Mouse (Mus musculus) cerebellum, adult 2 months (tissue): Measurements from ENCODE around the gene Slc38a8. TPM values are rescaled to one million over a fixed set of nuclear protein-coding genes. Genes with fewer than 3 reads are reported as not detected.

Source experiments
- DNase-seq, 2 experiments: peaks; one replicate each; pipeline ENCODE4 v3.0.0; 2021
- H3K27ac ChIP-seq: fragments of 200-500 bp; 2 replicates; pipeline ENCODE4 v1.5.1; 2012; ENCODE audit warnings: low read length, control low read depth, inconsistent platforms; ENCODE audit not compliant: insufficient read depth
- H3K27me3 ChIP-seq: fragments of 200-500 bp; 2 replicates; pipeline ENCODE4 v1.6.1; 2012; ENCODE audit warnings: inconsistent platforms, mild to moderate bottlenecking, low read length, moderate library complexity; ENCODE audit not compliant: control insufficient read depth, insufficient read depth
- H3K4me1 ChIP-seq: fragments of 200-500 bp; 2 replicates; pipeline ENCODE4 v1.6.1; 2011; ENCODE audit warnings: low read length; ENCODE audit not compliant: control insufficient read depth, insufficient read depth
- H3K4me3 ChIP-seq: fragments of 200-500 bp; replicated peaks from 2 replicates; pipeline ENCODE3; 2011; ENCODE audit warnings: mild to moderate bottlenecking, low read depth, low read length, control low read depth; ENCODE audit not compliant: insufficient read depth
- CTCF ChIP-seq: fragments of 200-500 bp; IDR thresholded peaks from 2 replicates; pipeline ENCODE4 v1.5.1; 2011; ENCODE audit warnings: low read depth, mild to moderate bottlenecking, control low read depth, low read length, moderate library complexity, borderline replicate concordance; ENCODE audit not compliant: insufficient read depth
- POLR2A ChIP-seq: fragments of 200-500 bp; IDR thresholded peaks from 2 replicates; pipeline ENCODE4 v1.6.1; 2011; ENCODE audit warnings: low read length, control low read depth, borderline replicate concordance; ENCODE audit not compliant: insufficient read depth
- WGBS: fragments of 180-500 bp; shearing (Covaris S2); methylation state at CpG from one replicate; pipeline ENCODE4 v1.1.7; 2018; 5-methylcytosine and 5-hydroxymethylcytosine counted together
- polyA plus RNA-seq: library from polyadenylated mRNA; depleted of rRNA; stranded (reverse); fragments of >200 nt; gene quantifications from 2 replicates; pipeline ENCODE4 v1.2.3, GENCODE M21; 2012; rRNA removed

Gene Slc38a8
- polyA plus RNA-seq, 1 experiment = 0.29 TPM

DNA sequence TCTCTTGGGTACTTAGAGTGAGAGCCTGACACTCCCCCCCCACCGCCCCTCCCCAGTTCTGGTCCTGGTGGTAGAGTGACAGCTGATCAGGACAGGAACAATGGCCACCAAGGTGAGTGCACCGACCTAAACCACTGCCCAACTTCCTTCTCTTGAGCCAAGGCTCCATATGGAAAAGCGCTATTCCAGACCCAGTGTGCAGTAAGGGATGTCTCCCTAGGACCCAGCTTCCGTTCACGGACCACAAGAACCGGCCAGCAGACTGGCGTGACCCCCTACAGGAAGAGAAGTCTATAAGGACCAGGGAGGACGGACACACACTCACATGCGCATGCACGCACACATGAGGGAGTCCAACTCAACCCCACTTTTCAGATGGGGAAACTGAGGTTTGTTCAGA, 65.2 kb downstream of the Slc38a8 start:
- peaks cover 7% of the 10 kb centered on the region for H3K4me1 ChIP-seq
- TF ChIP-seq CTCF (no peak), POLR2A (no peak)
- H3K4me3 ChIP-seq = no peak overlapping the region
- H3K27me3 ChIP-seq = no peaks in the 10 kb centered on the region
- 87% methylated on average over 10 of the region's 10 CpGs for WGBS
- H3K27ac ChIP-seq = no peak overlapping the region
- DNase-seq = no peak

DNA sequence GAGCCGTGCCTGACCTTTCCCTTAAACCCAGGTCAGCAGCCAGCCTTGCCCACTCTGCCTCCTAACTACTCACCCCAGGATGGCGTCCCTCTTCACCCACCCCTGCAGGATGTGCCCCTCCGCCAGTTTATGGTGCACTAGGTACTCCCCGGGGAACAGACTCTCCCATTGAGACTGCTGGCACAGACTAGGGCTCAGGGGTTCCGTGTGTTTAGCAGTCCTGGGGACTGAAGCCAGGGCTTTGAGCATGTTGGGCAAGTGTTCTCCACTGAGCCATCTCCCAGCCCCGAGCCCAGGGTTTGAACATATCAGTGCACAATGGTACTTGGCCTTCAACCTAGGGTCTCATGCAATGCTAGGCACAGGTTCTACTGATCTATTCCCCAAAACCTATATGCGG, 66.0 kb downstream of the Slc38a8 start:
- TF ChIP-seq POLR2A (no peak), CTCF (no peak)
- no peak for DNase-seq
- WGBS = 79% methylated on average over 7 of the region's 7 CpGs
- Histone ChIP-seq H3K27ac (no peak overlapping the region), H3K27me3 (no peaks in the 10 kb centered on the region), H3K4me3 (no peak overlapping the region), H3K4me1 (peaks cover 7% of the 10 kb centered on the region)

DNA sequence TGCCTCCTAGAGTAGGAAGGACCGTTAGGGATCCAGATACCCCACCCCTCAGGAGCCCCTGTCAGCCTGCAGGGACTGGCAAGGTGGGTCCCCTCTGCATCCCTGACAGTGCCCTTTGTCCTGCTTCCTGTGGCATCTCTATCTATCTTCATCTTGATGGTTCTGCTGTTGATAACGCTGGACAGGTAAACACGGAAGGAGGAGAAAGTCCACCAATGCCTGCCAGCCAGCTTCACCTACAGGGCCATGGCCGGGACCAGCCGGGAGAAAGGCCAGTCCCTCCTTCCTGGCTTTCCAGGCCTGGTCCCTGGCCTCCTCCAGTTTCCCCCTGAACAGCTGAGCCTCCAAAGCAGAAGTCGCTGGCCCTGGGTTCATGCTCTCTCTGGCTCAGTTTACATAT, 66.9 kb downstream of the Slc38a8 start:
- 79% methylated on average over 6 of the region's 6 CpGs for WGBS
- Histone ChIP-seq H3K4me1 (peaks cover 7% of the 10 kb centered on the region), H3K4me3 (no peak overlapping the region), H3K27me3 (no peaks in the 10 kb centered on the region), H3K27ac (no peak overlapping the region)
- TF ChIP-seq POLR2A = no peak
- TF ChIP-seq CTCF = no peak
- DNase-seq = no peak

DNA sequence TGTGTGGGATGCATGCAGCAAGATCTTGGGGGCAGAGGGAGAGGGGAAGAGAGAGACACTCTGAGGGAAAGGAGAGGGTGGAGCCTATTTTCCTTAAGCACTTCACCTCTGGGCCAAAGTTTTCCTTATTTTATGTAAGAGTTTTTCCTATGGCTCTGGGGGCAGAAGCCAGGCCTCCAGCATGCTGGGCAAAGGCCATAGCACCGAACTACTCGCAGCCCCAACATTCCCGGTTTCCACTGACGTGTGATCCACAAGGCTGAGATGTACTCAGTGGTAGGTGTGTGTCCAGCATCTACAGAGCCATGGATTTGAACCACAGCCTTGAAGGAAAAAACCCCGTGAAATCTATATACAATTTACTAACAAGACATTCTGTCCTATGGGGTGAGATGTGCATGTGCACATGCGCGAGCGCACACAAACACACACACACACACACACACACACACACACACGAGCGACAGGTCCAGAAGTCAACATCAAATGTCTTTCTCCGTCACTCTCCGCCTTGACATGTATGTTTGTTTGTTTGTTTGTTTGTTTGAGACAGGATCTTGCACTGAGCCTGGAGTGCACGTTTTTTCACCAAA, 67.8 kb downstream of the Slc38a8 start, which contains the start of gene Osgin1:
Osgin1 (plus strand) TSS at position 543 of the 593 bp plus-strand sequence.
- Histone ChIP-seq H3K4me1 (peaks cover 14% of the 10 kb centered on the region), H3K27ac (no peak within 1 kb of the TSS), H3K27me3 (no peaks in the 10 kb centered on the region), H3K4me3 (no peak within 1 kb of the TSS)
- DNase-seq = no peak
- 93% methylated on average over 13 of the region's 13 CpGs for WGBS
- TF ChIP-seq POLR2A (no peak), CTCF (no peak)

DNA sequence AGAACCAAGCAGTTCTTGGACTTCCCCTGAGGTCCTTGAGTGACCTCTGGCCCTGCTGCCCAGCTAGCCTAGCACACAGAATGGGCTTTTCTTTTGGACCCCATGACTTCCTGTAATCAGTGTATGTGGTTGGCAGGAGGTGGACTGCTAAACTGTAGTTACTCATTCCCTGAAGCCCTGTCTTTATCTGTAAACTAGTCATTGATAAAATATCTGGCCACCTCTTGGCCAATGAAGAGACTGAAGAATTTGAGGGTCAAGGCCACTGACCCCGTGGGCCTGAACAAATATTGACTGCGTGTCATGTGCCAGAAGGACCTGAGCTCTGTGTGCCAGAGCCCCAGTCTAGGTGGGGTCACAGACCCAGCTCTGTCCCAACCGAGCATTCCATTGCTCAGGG, 69.1 kb downstream of the Slc38a8 start:
- TF ChIP-seq CTCF (no peak), POLR2A (no peak)
- H3K27ac ChIP-seq = no peak overlapping the region
- peaks cover 21% of the 10 kb centered on the region for H3K4me1 ChIP-seq
- DNase-seq = no peak
- H3K4me3 ChIP-seq = no peak overlapping the region
- WGBS = 79% methylated on average over 3 of the region's 3 CpGs
- no peaks in the 10 kb centered on the region for H3K27me3 ChIP-seq

DNA sequence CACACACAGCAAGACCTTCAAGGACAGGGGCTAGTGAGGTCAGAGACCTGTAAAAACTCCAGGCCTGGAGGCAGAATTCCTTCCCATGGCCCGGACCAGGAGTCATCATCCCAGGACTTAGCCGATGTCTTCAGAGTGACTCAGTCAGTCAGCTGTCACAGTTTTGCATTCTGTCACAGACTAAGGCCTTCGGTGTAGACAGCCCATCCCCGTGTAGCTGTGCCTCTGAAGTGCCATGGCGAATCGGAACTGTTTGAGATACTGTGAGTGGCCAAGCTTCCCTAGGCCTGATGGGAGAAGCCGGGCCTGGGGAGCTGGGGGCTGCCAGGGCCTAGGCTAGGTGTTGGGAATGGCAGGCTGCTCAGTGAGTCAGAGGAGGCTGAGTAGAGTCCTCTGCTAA, 70.8 kb downstream of the Slc38a8 start:
- no peak for DNase-seq
- Histone ChIP-seq H3K27me3 (no peaks in the 10 kb centered on the region), H3K4me3 (no peak overlapping the region), H3K4me1 (peaks cover 19% of the 10 kb centered on the region), H3K27ac (no peak overlapping the region)
- TF ChIP-seq POLR2A (no peak), CTCF (no peak)
- WGBS = 91% methylated on average over 7 of the region's 7 CpGs

DNA sequence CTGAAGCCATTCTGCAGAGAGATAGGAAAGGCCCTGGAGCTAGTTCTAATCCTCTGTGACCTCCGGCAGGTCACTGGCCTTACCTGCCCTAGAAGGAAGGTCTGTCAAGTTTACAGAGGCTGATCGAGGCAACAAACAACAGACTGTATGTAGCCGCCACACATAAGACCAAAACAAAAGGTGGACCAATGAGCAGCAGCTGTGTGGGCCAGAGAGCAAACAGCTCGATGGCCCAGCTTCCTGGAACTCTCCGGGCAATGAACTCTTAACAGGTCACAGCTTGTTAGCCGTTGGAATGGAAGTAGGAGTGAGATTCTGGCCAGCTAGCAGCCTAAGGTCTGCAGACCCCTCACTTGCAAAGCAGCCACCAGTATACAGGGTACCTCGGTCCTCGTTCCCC, 71.2 kb downstream of the Slc38a8 start:
- no peak overlapping the region for H3K27ac ChIP-seq
- TF ChIP-seq POLR2A = no peak
- TF ChIP-seq CTCF = no peak
- peaks cover 19% of the 10 kb centered on the region for H3K4me1 ChIP-seq
- H3K4me3 ChIP-seq = no peak overlapping the region
- H3K27me3 ChIP-seq = no peaks in the 10 kb centered on the region
- DNase-seq = no peak
- 84% methylated on average over 8 of the region's 8 CpGs for WGBS

Other genes with a start within 250 kb of the Slc38a8 start
- gene Hsbp1, start 157.2 kb downstream of the Slc38a8 start, polyA plus RNA-seq = 323 and 343 TPM in 2 replicates
- gene Mlycd, start 106.8 kb downstream of the Slc38a8 start, polyA plus RNA-seq = 30.5 and 31.6 TPM in 2 replicates
- 0.84 and 0.93 TPM in 2 replicates for gene Osgin1, start 67.6 kb downstream of the Slc38a8 start, polyA plus RNA-seq
- 17.0 and 26.6 TPM in 2 replicates for gene Necab2, start 55.0 kb downstream of the Slc38a8 start, polyA plus RNA-seq
- gene Mbtps1, start 57.0 kb upstream of the Slc38a8 start, polyA plus RNA-seq = 81.6 and 89.4 TPM in 2 replicates
- 42.4 and 45.0 TPM in 2 replicates for gene Hsdl1, start 73.5 kb upstream of the Slc38a8 start, polyA plus RNA-seq
- 0.20 and 0.27 TPM in 2 replicates for gene Dnaaf1, start 73.5 kb upstream of the Slc38a8 start, polyA plus RNA-seq
- gene Taf1c, start 103.5 kb upstream of the Slc38a8 start, polyA plus RNA-seq = 14.2 and 14.6 TPM in 2 replicates
- gene Adad2, start 111.0 kb upstream of the Slc38a8 start, polyA plus RNA-seq = 0.11 TPM in 2 replicates
- gene Kcng4, start 134.0 kb upstream of the Slc38a8 start, polyA plus RNA-seq = 92.6 and 99.0 TPM in 2 replicates
- 18.9 and 19.3 TPM in 2 replicates for gene Wfdc1, start 164.7 kb upstream of the Slc38a8 start, polyA plus RNA-seq
- gene Atp2c2, start 198.3 kb upstream of the Slc38a8 start, polyA plus RNA-seq = 0.28 and 0.35 TPM in 2 replicates